ENCODE assay signal across 18 mouse cellular contexts in genomic region chr16:94659394-94659793, GRCm38 (mm10).
DNase-seq lines count a peak whose midpoint lies in the region; ATAC-seq and TF ChIP-seq lines count a peak whose summit lies in the region.
"Had no signal": no experiment of that assay in that cellular context is flagged by ENCODE, and none has a peak within 500 bp of the region (broad histone marks: within the 10 kb centered on the region; RNA-seq: fewer than 3 reads in every experiment).

No protein-coding gene starts in this region.

- no peak for DNase-seq in cerebellum, postnatal 4 days (ENCODE audit: low spot score in 2 of 2)
- DNase-seq in cerebellum, adult 2 months, result peak; percentile 69 to 75
- DNase-seq in cerebellum, postnatal 10 days, result peak; percentile 66 to 73
- DNase-seq in retina, postnatal 1 day, result no peak
- DNase-seq in thymus, postnatal 10 days (ENCODE audit: low spot score in 2 of 2), result no peak
- DNase-seq in heart, postnatal 4 days, result no peak
- DNase-seq: adrenal gland, adult 8-10 months; adrenal gland, postnatal 36 days; B cell, adult 2 months; gastrocnemius, postnatal 14 days had no signal

- no peaks in the 10 kb centered on the region for H3K27me3 ChIP-seq in cerebellum, adult 2 months (ENCODE audit: control insufficient read depth, insufficient read depth, low read length)
- H3K27me3 ChIP-seq: embryonic facial prominence, embryonic 12.5 days; forebrain, embryonic 12.5 days; heart, embryonic 12.5 days; hindbrain, embryonic 15.5 days had no signal

- no peak overlapping the region for H3K27ac ChIP-seq in cerebellum, adult 2 months (ENCODE audit: insufficient read depth, low read length)
- H3K27ac ChIP-seq: embryonic facial prominence, embryonic 12.5 days; forebrain, embryonic 12.5 days; hindbrain, embryonic 15.5 days had no signal

- WGBS in cerebellum, adult 2 months, result 10% methylated on average over 7 of the region's 7 CpGs

- TF ChIP-seq POLR2A in cerebellum, adult 2 months (IDR thresholded peaks at IDR 0.05; ENCODE audit: borderline replicate concordance, insufficient read depth, low read length), result no peak

- TF ChIP-seq CTCF in cerebellum, adult 2 months (IDR thresholded peaks at IDR 0.05; ENCODE audit: borderline replicate concordance, insufficient read depth, low read depth, low read length), result no peak; the same call in 1 of the 2 replicates

- H3K4me1 ChIP-seq in cerebellum, adult 2 months (ENCODE audit: control insufficient read depth, insufficient read depth, low read length), result peaks cover 22% of the 10 kb centered on the region
- H3K4me1 ChIP-seq: embryonic facial prominence, embryonic 12.5 days had no signal

- peak; percentile 70; the same call in 1 of the 2 replicates for ATAC-seq in cerebellum, adult (ENCODE audit: insufficient number of reproducible peaks, low FRiP score, low TSS enrichment)
- ATAC-seq: CD4-positive, CD25-positive, alpha-beta regulatory T cell, adult 4 months; forebrain, embryonic 16.5 days; intestine, embryonic 16.5 days had no signal

- no peak overlapping the region for H3K4me3 ChIP-seq in cerebellum, adult 2 months (replicated peaks; ENCODE audit: insufficient read depth, low read depth, low read length)
- H3K4me3 ChIP-seq: embryonic facial prominence, embryonic 12.5 days; forebrain, embryonic 12.5 days; heart, embryonic 12.5 days; hindbrain, embryonic 15.5 days had no signal

Comparison
In these comparisons a context has a peak if more than half of its experiments do, and no peak if none do; other contexts are left out.
1. DNase-seq: peak in cerebellum, adult 2 months (2 of 2) and cerebellum, postnatal 10 days (2 of 2); none in cerebellum, postnatal 4 days (0 of 2), retina, postnatal 1 day (single experiment), thymus, postnatal 10 days (0 of 2) and heart, postnatal 4 days (single experiment).